Mouse (Mus musculus) liver, embryonic 14.5 days (tissue): Measurements from ENCODE around the gene Ric8a. TPM values are rescaled to one million over a fixed set of nuclear protein-coding genes. Genes with fewer than 3 reads are reported as not detected.

Experiments
- ATAC-seq: fragments of 200-750 bp; cut with Nextera tagmentation; 2 replicates; pipeline ENCODE4 v1.8.0; 2017; ENCODE audit warnings: moderate number of reproducible peaks, mild to moderate bottlenecking, moderate library complexity; ENCODE audit not compliant: insufficient read depth
- DNase-seq, 3 experiments: peaks; one replicate each; pipeline ENCODE4 v3.0.0-alpha.2; 2012 to 2013; ENCODE audit warnings: low read depth in 3 of 3, low spot score in 3 of 3
- H3K27ac ChIP-seq: fragments of 300-500 bp; sonication (generic); 2 replicates; pipeline ENCODE4 v1.5.1; 2014; ENCODE audit warnings: moderate library complexity, mild to moderate bottlenecking, control low read depth, inconsistent platforms
- H3K27me3 ChIP-seq: fragments of 300-500 bp; sonication (generic); 2 replicates; pipeline ENCODE4 v1.6.1; 2014; ENCODE audit warnings: mild to moderate bottlenecking, low read length, moderate library complexity; ENCODE audit not compliant: control insufficient read depth, insufficient read depth
- H3K36me3 ChIP-seq: fragments of 300-500 bp; sonication (generic); replicated peaks from 2 replicates; pipeline ENCODE4 v1.6.1; 2014; ENCODE audit warnings: low read depth; ENCODE audit not compliant: control insufficient read depth, insufficient read depth
- H3K4me1 ChIP-seq, 2 experiments: fragments of 200-500 bp in 1 of 2; fragments of 300-500 bp in 1 of 2; sonication (generic) in 1 of 2; replicated peaks; 2 replicates each; pipeline ENCODE4 v1.6.1; 2012 to 2014; ENCODE audit warnings: antibody characterized with exemption in 1 of 2, inconsistent platforms in 1 of 2, low read length in 1 of 2; ENCODE audit not compliant: control insufficient read depth in 2 of 2, insufficient read depth in 2 of 2
- H3K4me2 ChIP-seq: fragments of 300-500 bp; sonication (generic); 2 replicates; pipeline ENCODE4 v1.6.1; 2014; ENCODE audit warnings: low read depth, mild to moderate bottlenecking, control low read depth, moderate library complexity
- H3K4me3 ChIP-seq, 2 experiments: fragments of 200-500 bp in 1 of 2; fragments of 300-500 bp in 1 of 2; sonication (generic) in 1 of 2; 2 replicates each; pipeline ENCODE4 v1.5.1; 2012 to 2014; ENCODE audit warnings: low read depth in 2 of 2, low read length in 2 of 2, mild to moderate bottlenecking in 2 of 2, control low read depth in 1 of 2, inconsistent platforms in 1 of 2, moderate library complexity in 1 of 2; ENCODE audit not compliant: insufficient read depth in 1 of 2
- H3K9ac ChIP-seq: fragments of 300-500 bp; sonication (generic); replicated peaks from 2 replicates; pipeline ENCODE4 v1.6.1; 2014; ENCODE audit warnings: mild to moderate bottlenecking, control low read depth, moderate library complexity
- H3K9me3 ChIP-seq: fragments of 300-500 bp; sonication (generic); 2 replicates; pipeline ENCODE4 v1.6.1; 2016; ENCODE audit warnings: low read length, mixed read lengths; ENCODE audit not compliant: control insufficient read depth
- CTCF ChIP-seq: IDR thresholded peaks from 2 replicates; pipeline ENCODE4 v1.5.1; 2016; ENCODE audit warnings: antibody characterized with exemption, low read depth, control low read depth
- EP300 ChIP-seq: IDR thresholded peaks from 2 replicates; pipeline ENCODE4 v1.6.1; 2016; ENCODE audit warnings: antibody characterized with exemption, low read depth
- WGBS: fragments of 180-500 bp; shearing (Covaris S2); extraction: QIAGEN DNeasy Blood & Tissue Kit; methylation state at CpG from one replicate; pipeline ENCODE4 v1.1.7; 2014; ENCODE audit not compliant: insufficient replicate concordance; 5-methylcytosine and 5-hydroxymethylcytosine counted together
- polyA plus RNA-seq, 2 experiments: library from polyadenylated mRNA; depleted of rRNA in 1 of 2; stranded (reverse) in 1 of 2; unstranded in 1 of 2; fragments of >200 nt; fragmentation: Nextera tagmentation in 1 of 2; extraction: Ambion mirVana in 1 of 2; gene quantifications; 2 replicates each; pipeline versions ENCODE4 v1.2.1 to v1.2.3; 2012 to 2014

The Ric8a gene
- 14.4 and 17.9 TPM in 2 replicates for polyA plus RNA-seq (2012; rRNA removed)
- polyA plus RNA-seq (2014; fragmentation: Nextera tagmentation; extraction: Ambion mirVana) = 19.1 and 19.7 TPM in 2 replicates

DNA sequence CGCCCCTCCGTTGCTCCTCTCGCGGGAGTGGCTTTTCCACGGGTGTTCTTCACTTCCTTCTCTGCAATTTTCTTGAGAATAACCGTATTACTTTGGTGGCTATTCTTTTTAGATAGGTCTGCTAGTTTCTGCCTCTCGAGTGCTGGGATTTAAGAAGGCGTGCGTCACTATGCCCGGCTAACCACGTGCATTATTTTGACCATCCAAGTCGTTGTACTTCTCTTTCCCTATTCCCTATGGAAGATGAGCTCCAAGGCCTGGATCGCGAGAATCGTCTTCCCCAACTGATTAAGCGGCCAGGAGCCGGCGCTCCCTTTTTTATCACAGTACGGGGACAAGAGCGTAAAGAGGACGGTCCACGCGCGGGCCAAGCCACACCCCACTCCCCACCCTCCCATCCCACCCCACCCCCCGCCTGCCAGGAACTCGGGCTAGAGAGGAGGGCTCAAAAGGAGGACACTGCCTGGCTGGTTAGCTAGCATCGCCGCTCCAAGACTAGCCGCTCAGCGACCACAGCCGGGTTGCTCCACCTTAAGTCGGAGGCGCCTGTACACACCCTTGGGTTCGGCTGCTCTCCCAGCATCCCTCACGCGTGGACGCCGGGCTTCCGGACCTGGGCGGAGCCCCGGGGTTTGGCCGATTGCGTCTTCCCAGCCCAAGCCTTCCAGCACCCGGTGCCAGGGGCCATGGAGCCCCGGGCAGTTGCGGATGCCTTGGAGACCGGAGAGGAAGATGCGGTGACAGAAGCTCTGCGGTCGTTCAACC, at the start of gene Ric8a:
TSS of gene Ric8a (plus strand) at position 173 of the 765 bp plus-strand sequence.
- WGBS = under 1% methylated on average over 50 of the region's 50 CpGs
- TF ChIP-seq EP300 = no peak
- peaks cover 11 to 17% of the 10 kb centered on the region in 2 experiments for H3K4me1 ChIP-seq
- H3K4me3 ChIP-seq = peak within 1 kb of the TSS; percentile 83 to 93
- peak within 1 kb of the TSS; percentile 86 for H3K4me2 ChIP-seq
- peak; percentile 80 for ATAC-seq
- H3K27me3 ChIP-seq = no peaks in the 10 kb centered on the region
- H3K9me3 ChIP-seq = no peaks in the 10 kb centered on the region
- DNase-seq = peak; percentile 74 to 82 (median 75)
- H3K36me3 ChIP-seq = peaks cover 32% of the 10 kb centered on the region
- H3K27ac ChIP-seq = peak within 1 kb of the TSS; percentile 91
- H3K9ac ChIP-seq = peak within 1 kb of the TSS; percentile 85

DNA sequence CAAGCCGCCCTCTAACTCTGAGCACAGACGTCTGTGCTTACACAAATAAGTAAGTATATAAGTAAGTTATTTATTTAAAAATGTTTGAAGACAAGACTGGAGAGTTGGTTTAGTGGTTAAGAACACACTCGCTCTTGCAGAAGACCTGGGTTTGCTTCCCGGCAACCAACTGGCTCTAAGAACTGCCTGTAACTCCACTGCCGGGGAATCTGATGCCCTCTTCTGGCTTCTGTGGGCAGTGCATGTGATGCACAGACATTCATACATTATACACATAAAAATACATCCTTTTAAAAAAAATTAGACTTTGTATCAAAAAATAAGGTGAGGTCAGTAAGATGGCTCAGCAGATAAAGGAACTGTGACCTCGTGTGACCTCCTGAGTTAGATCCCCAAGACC, 46.3 kb upstream of the Ric8a start:
- Histone ChIP-seq H3K9me3 (no peaks in the 10 kb centered on the region), H3K36me3 (no peaks in the 10 kb centered on the region), H3K4me2 (no peak overlapping the region), H3K27ac (no peak overlapping the region), H3K27me3 (no peaks in the 10 kb centered on the region), H3K4me3 (no peak overlapping the region), H3K4me1 (no peaks in the 10 kb centered on the region), H3K9ac (no peak overlapping the region)
- DNase-seq (no peak), ATAC-seq (no peak)
- 73% methylated on average over 6 of the region's 6 CpGs for WGBS
- TF ChIP-seq EP300 (no peak), CTCF (peak; percentile 41)

DNA sequence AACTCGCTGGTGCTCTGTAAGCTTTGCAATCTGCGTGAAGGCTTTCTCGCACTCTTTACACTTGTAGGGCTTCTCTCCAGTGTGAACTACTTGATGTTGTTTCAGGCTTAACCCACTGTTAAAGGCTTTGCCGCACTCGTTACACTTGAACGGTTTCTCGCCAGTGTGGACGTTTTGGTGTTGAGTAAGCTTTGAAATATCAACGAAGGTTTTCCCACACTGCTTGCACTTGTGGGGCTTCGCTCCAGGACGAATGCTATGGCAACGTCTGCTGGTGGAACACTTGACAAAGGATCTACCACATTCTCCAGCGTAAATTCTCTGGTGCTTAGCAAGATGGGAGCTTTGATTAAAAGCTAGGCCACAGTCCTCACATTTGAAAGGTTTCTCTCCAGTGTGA, 45.0 kb upstream of the Ric8a start:
- no peaks in the 10 kb centered on the region for H3K36me3 ChIP-seq
- 78% methylated on average over 13 of the region's 13 CpGs for WGBS
- H3K4me1 ChIP-seq = no peaks in the 10 kb centered on the region
- no peak overlapping the region for H3K9ac ChIP-seq
- no peak for TF ChIP-seq CTCF
- no peak for TF ChIP-seq EP300
- H3K4me3 ChIP-seq = no peak overlapping the region
- H3K27me3 ChIP-seq = no peaks in the 10 kb centered on the region
- H3K27ac ChIP-seq = no peak overlapping the region
- H3K4me2 ChIP-seq = no peak overlapping the region
- DNase-seq = no peak
- no peak for ATAC-seq
- no peaks in the 10 kb centered on the region for H3K9me3 ChIP-seq

DNA sequence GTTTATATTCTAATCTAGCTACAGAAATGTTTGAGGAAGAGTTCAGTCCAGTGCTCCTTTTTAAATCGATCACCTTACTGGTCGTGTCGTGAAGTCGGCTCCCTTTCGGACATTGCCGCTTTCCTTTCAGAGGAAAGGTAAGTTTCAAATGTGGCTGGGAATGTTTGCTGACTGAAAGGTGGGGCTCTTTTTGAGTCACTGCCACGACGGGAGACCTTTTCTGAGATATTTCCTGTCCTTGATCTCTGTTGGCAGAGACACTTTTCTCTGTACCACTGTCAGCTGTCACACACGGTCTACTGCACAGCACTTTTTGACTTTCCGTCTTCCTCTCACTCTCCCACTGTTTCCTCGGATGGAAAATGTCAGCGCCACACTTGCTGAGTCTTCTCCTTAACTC, 43.9 kb upstream of the Ric8a start:
- Histone ChIP-seq H3K9me3 (no peaks in the 10 kb centered on the region), H3K27me3 (no peaks in the 10 kb centered on the region), H3K4me2 (no peak overlapping the region), H3K9ac (no peak overlapping the region), H3K4me3 (no peak overlapping the region), H3K4me1 (no peaks in the 10 kb centered on the region), H3K27ac (no peak overlapping the region), H3K36me3 (no peaks in the 10 kb centered on the region)
- DNase-seq = no peak
- ATAC-seq = no peak
- TF ChIP-seq EP300 (no peak), CTCF (no peak)
- WGBS = 69% methylated on average over 12 of the region's 12 CpGs

DNA sequence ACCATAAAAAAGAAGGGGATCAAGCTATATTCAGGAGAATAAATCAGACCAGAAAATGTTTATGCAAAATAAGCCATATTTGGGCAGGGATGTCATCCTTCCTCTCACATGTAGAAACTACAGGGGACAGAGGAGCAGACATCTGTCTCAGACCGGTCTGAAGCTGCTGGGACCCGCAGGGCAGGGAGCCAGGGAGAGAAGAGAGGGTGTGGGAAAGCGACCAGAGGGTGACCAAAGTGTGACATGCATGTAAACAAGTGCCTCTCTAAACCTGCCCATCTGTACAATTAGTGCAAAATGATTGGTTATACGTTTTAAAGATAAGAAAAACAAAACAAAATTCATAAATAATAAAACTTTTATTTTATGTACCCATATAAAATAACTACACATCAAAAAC, 36.6 kb upstream of the Ric8a start:
- H3K27me3 ChIP-seq = no peaks in the 10 kb centered on the region
- no peaks in the 10 kb centered on the region for H3K4me1 ChIP-seq
- no peak overlapping the region for H3K9ac ChIP-seq
- H3K4me2 ChIP-seq = no peak overlapping the region
- H3K9me3 ChIP-seq = no peaks in the 10 kb centered on the region
- H3K27ac ChIP-seq = no peak overlapping the region
- DNase-seq (no peak), ATAC-seq (no peak)
- TF ChIP-seq EP300 (no peak), CTCF (no peak)
- H3K36me3 ChIP-seq = no peaks in the 10 kb centered on the region
- WGBS = 50% methylated on average over 4 of the region's 4 CpGs
- H3K4me3 ChIP-seq = no peak overlapping the region
